Mouse (Mus musculus): ENCODE measurements around the gene Tmem120b. TPM values are rescaled to one million over a fixed set of nuclear protein-coding genes. Genes with fewer than 3 reads are reported as not detected.

Gene Tmem120b
- polyA plus RNA-seq, 1 experiment from 2014 or later: 10.4 TPM

DNA sequence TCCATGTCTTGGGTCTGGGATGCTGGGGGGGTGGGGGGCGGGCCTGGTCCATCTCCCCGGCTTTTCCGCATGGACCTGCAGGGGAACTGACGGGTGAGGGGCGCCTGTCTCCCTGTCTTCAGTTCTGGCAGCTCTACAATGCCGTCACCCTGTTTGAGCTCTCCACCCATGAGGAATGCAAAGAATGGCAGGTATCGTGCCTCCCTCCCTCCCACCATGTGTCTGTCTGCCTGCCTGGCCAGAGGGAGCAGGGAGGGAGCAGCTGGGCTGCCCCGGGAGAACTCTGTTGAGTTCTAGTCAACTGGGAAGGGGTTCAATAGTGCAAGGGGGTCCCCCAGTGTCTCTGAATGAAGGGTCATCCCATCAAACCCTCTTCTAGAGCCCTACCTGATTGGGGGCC is 47.9 kb downstream of the Tmem120b start:
- no peak overlapping the region for H3K27ac ChIP-seq (ENCODE audit: low read length)
- no peak overlapping the region for H3K4me2 ChIP-seq (ENCODE audit: low read depth, low read length)
- no peak overlapping the region for H3K9ac ChIP-seq (ENCODE audit: low read depth, low read length)
- ATAC-seq: no peak
- H3K4me1 ChIP-seq (ENCODE audit: control insufficient read depth, insufficient read depth, low read length): no peaks in the 10 kb centered on the region
- H3K9me3 ChIP-seq (ENCODE audit: control insufficient read depth, low read length): no peaks in the 10 kb centered on the region
- no peaks in the 10 kb centered on the region for H3K27me3 ChIP-seq (replicated peaks; ENCODE audit: control insufficient read depth, insufficient read depth, low read length)
- 67% methylated on average over 8 of the region's 8 CpGs for WGBS
- H3K36me3 ChIP-seq (ENCODE audit: control insufficient read depth, insufficient read depth, low read length): no peaks in the 10 kb centered on the region
- H3K4me3 ChIP-seq (ENCODE audit: low read length): no peak overlapping the region

- Histone ChIP-seq H3K4me2 (ENCODE audit: low read depth, low read length) (no peak overlapping the region), H3K36me3 (ENCODE audit: control insufficient read depth, insufficient read depth, low read length) (no peaks in the 10 kb centered on the region), H3K9ac (ENCODE audit: low read depth, low read length) (no peak overlapping the region), H3K27me3 (replicated peaks; ENCODE audit: control insufficient read depth, insufficient read depth, low read length) (no peaks in the 10 kb centered on the region), H3K27ac (ENCODE audit: low read length) (no peak overlapping the region), H3K4me3 (ENCODE audit: low read length) (no peak overlapping the region), H3K4me1 (ENCODE audit: control insufficient read depth, insufficient read depth, low read length) (no peaks in the 10 kb centered on the region), H3K9me3 (ENCODE audit: control insufficient read depth, low read length) (no peaks in the 10 kb centered on the region)
- peak; percentile 68 for ATAC-seq
- WGBS: 18% methylated on average over 10 of the region's 10 CpGs
Observed at GRCm38 (mm10) chr5:123117257-123117656, 49.0 kb downstream of the Tmem120b start.

DNA sequence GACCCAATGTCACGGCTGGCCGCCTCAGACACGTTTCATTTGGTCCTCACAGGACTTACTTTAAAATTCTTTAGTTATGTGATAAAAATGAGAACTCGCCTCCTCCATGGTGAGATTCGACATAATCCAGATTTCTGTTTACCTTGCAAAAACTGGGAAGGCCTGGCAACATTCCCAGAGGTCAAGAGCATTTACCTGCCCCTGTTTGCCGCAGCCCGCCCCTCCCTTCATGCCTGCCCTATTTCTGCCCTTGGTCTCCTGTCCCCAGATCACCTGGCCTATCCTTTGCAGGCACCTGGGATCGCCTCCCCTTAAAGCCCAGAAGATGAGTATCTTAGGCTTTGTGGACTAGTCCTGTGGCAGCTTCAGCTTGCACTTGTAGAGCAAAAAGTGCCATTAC is 49.6 kb downstream of the Tmem120b start:
- Histone ChIP-seq H3K9me3 (ENCODE audit: control insufficient read depth, low read length) (no peaks in the 10 kb centered on the region), H3K27me3 (replicated peaks; ENCODE audit: control insufficient read depth, insufficient read depth, low read length) (no peaks in the 10 kb centered on the region), H3K36me3 (ENCODE audit: control insufficient read depth, insufficient read depth, low read length) (no peaks in the 10 kb centered on the region), H3K9ac (ENCODE audit: low read depth, low read length) (no peak overlapping the region), H3K4me2 (ENCODE audit: low read depth, low read length) (no peak overlapping the region), H3K4me1 (ENCODE audit: control insufficient read depth, insufficient read depth, low read length) (no peaks in the 10 kb centered on the region), H3K4me3 (ENCODE audit: low read length) (no peak overlapping the region), H3K27ac (ENCODE audit: low read length) (no peak overlapping the region)
- ATAC-seq: no peak
- 78% methylated on average over 8 of the region's 8 CpGs for WGBS

DNA sequence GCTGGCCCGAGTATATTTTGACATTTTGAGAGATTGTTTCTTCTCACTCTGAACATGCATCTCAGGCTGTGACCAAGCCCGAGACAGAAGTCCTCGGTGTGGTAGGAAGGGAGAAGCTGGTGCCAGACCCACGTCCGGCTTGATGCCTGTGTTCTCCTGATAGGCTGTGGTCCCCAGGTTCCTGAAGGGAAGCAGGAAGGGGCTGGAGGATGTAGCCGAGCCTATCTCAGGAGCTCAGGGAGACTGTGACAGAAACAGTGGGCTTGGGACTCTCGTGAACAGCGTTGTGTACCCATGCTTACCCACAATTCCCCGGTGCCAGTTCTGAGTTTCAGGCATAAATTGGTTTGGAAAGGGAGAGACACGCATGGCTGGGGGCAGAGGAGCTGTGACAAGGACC is 50.6 kb downstream of the Tmem120b start:
- H3K4me1 ChIP-seq (ENCODE audit: control insufficient read depth, insufficient read depth, low read length): no peaks in the 10 kb centered on the region
- no peak overlapping the region for H3K4me2 ChIP-seq (ENCODE audit: low read depth, low read length)
- H3K4me3 ChIP-seq (ENCODE audit: low read length): no peak overlapping the region
- H3K9ac ChIP-seq (ENCODE audit: low read depth, low read length): no peak overlapping the region
- H3K9me3 ChIP-seq (ENCODE audit: control insufficient read depth, low read length): no peaks in the 10 kb centered on the region
- no peaks in the 10 kb centered on the region for H3K36me3 ChIP-seq (ENCODE audit: control insufficient read depth, insufficient read depth, low read length)
- no peak overlapping the region for H3K27ac ChIP-seq (ENCODE audit: low read length)
- ATAC-seq: no peak
- WGBS: 69% methylated on average over 10 of the region's 10 CpGs
- H3K27me3 ChIP-seq (replicated peaks; ENCODE audit: control insufficient read depth, insufficient read depth, low read length): no peaks in the 10 kb centered on the region

GRCm38 (mm10) chr5:123120624-123121215 is 52.5 kb downstream of the Tmem120b start:
- Histone ChIP-seq H3K4me3 (ENCODE audit: low read length) (no peak overlapping the region), H3K9ac (ENCODE audit: low read depth, low read length) (no peak overlapping the region), H3K27me3 (replicated peaks; ENCODE audit: control insufficient read depth, insufficient read depth, low read length) (no peaks in the 10 kb centered on the region), H3K4me2 (ENCODE audit: low read depth, low read length) (no peak overlapping the region), H3K27ac (ENCODE audit: low read length) (no peak overlapping the region), H3K9me3 (ENCODE audit: control insufficient read depth, low read length) (no peaks in the 10 kb centered on the region), H3K36me3 (ENCODE audit: control insufficient read depth, insufficient read depth, low read length) (no peaks in the 10 kb centered on the region), H3K4me1 (ENCODE audit: control insufficient read depth, insufficient read depth, low read length) (no peaks in the 10 kb centered on the region)
- ATAC-seq: no peak
- WGBS: 71% methylated on average over 7 of the region's 7 CpGs

- Histone ChIP-seq H3K9me3 (ENCODE audit: control insufficient read depth, low read length) (no peaks in the 10 kb centered on the region), H3K4me1 (ENCODE audit: control insufficient read depth, insufficient read depth, low read length) (0 out of 2 replicates have a peak, but pooled peaks cover 3% of the 10 kb centered on the region), H3K9ac (ENCODE audit: low read depth, low read length) (no peak overlapping the region), H3K27ac (ENCODE audit: low read length) (no peak overlapping the region), H3K27me3 (replicated peaks; ENCODE audit: control insufficient read depth, insufficient read depth, low read length) (no peaks in the 10 kb centered on the region), H3K36me3 (ENCODE audit: control insufficient read depth, insufficient read depth, low read length) (no peaks in the 10 kb centered on the region), H3K4me3 (ENCODE audit: low read length) (no peak overlapping the region), H3K4me2 (ENCODE audit: low read depth, low read length) (no peak overlapping the region)
- no peak for ATAC-seq
- WGBS: 87% methylated on average over 4 of the region's 4 CpGs
Observed at GRCm38 (mm10) chr5:123122181-123122580, 54.0 kb downstream of the Tmem120b start.

DNA sequence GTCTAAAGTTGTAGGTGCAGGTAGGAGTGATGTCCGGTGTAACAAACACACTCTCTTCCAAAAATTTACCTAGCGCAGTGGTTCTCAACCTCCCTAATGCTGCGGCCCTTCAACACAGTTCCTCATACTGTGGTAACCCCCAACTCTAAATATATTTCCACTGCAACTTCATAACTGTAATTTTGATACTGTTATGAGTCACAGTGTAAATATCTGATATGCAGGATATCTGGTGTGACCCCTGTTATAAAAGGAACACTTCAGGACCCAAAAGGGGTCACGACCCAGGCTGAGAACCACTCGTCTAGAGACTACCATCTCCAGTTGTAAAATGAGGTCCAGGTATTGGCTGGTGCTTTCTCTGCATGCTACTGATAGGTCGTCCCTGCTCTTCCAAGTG is 56.9 kb downstream of the Tmem120b start:
- Histone ChIP-seq H3K9ac (ENCODE audit: low read depth, low read length) (no peak overlapping the region), H3K4me2 (ENCODE audit: low read depth, low read length) (no peak overlapping the region), H3K36me3 (ENCODE audit: control insufficient read depth, insufficient read depth, low read length) (0 out of 2 replicates have a peak, but pooled peaks cover 4% of the 10 kb centered on the region), H3K27ac (ENCODE audit: low read length) (no peak overlapping the region), H3K9me3 (ENCODE audit: control insufficient read depth, low read length) (no peaks in the 10 kb centered on the region), H3K4me3 (ENCODE audit: low read length) (no peak overlapping the region), H3K27me3 (replicated peaks; ENCODE audit: control insufficient read depth, insufficient read depth, low read length) (no peaks in the 10 kb centered on the region), H3K4me1 (ENCODE audit: control insufficient read depth, insufficient read depth, low read length) (peaks cover 8% of the 10 kb centered on the region)
- 76% methylated on average over 6 of the region's 6 CpGs for WGBS
- no peak for ATAC-seq

- ATAC-seq: no peak
- 77% methylated on average over 18 of the region's 18 CpGs for WGBS
Observed at GRCm38 (mm10) chr5:123125638-123126406, 57.6 kb downstream of the Tmem120b start.

GRCm38 (mm10) chr5:123127031-123127430 is 58.8 kb downstream of the Tmem120b start:
- no peak overlapping the region for H3K9ac ChIP-seq (ENCODE audit: low read depth, low read length)
- H3K36me3 ChIP-seq (ENCODE audit: control insufficient read depth, insufficient read depth, low read length): 0 out of 2 replicates have a peak, but pooled peaks cover 4% of the 10 kb centered on the region
- H3K27ac ChIP-seq (ENCODE audit: low read length): no peak overlapping the region
- 76% methylated on average over 6 of the region's 6 CpGs for WGBS
- H3K4me2 ChIP-seq (ENCODE audit: low read depth, low read length): no peak overlapping the region
- no peaks in the 10 kb centered on the region for H3K27me3 ChIP-seq (replicated peaks; ENCODE audit: control insufficient read depth, insufficient read depth, low read length)
- no peaks in the 10 kb centered on the region for H3K9me3 ChIP-seq (ENCODE audit: control insufficient read depth, low read length)
- ATAC-seq: no peak
- H3K4me3 ChIP-seq (ENCODE audit: low read length): no peak overlapping the region
- peaks cover 18% of the 10 kb centered on the region for H3K4me1 ChIP-seq (ENCODE audit: control insufficient read depth, insufficient read depth, low read length)

More at GRCm38 (mm10) chr5:123125638-123126406, 57.6 kb downstream of the Tmem120b start:
- Histone ChIP-seq H3K4me3 (ENCODE audit: low read length) (no peak overlapping the region), H3K27me3 (replicated peaks; ENCODE audit: control insufficient read depth, insufficient read depth, low read length) (no peaks in the 10 kb centered on the region), H3K36me3 (ENCODE audit: control insufficient read depth, insufficient read depth, low read length) (0 out of 2 replicates have a peak, but pooled peaks cover 4% of the 10 kb centered on the region), H3K4me2 (ENCODE audit: low read depth, low read length) (no peak overlapping the region), H3K9ac (ENCODE audit: low read depth, low read length) (no peak overlapping the region), H3K27ac (ENCODE audit: low read length) (no peak overlapping the region), H3K9me3 (ENCODE audit: control insufficient read depth, low read length) (no peaks in the 10 kb centered on the region), H3K4me1 (ENCODE audit: control insufficient read depth, insufficient read depth, low read length) (peaks cover 11% of the 10 kb centered on the region)
